Mouse (Mus musculus) embryonic facial prominence, embryonic 14.5 days (tissue): ENCODE results near the gene Olfr1002. TPM values are rescaled to one million over a fixed set of nuclear protein-coding genes. Genes with fewer than 3 reads are reported as not detected.
"Not testable (repeated sequence)": the region's sequence is repeated elsewhere in the genome, so short reads cannot be mapped to it uniquely, and the experiment has no call there.

Source experiments
- ATAC-seq: fragments of 200-750 bp; cut with Nextera tagmentation; 2 replicates; pipeline ENCODE4 v1.8.0; 2017; ENCODE audit warnings: low read depth, moderate number of reproducible peaks, moderate TSS enrichment
- DNase-seq: peaks from one replicate; pipeline ENCODE4 v3.0.0-alpha.2; 2015; ENCODE audit warnings: low spot score
- H3K27ac ChIP-seq: fragments of 300-500 bp; sonication (generic); replicated peaks from 2 replicates; pipeline ENCODE4 v1.5.1; 2014; ENCODE audit warnings: low read depth, mild to moderate bottlenecking, low read length, moderate library complexity
- H3K27me3 ChIP-seq: fragments of 300-500 bp; sonication (generic); replicated peaks from 2 replicates; pipeline ENCODE4 v1.6.1; 2014; ENCODE audit warnings: low read length; ENCODE audit not compliant: control insufficient read depth, insufficient read depth
- H3K36me3 ChIP-seq: fragments of 300-500 bp; sonication (generic); 2 replicates; pipeline ENCODE4 v1.6.1; 2014; ENCODE audit warnings: low read length, mixed read lengths; ENCODE audit not compliant: control insufficient read depth, insufficient read depth
- H3K4me1 ChIP-seq: fragments of 300-500 bp; sonication (generic); 2 replicates; pipeline ENCODE4 v1.6.1; 2014; ENCODE audit warnings: antibody characterized with exemption, low read length; ENCODE audit not compliant: control insufficient read depth, insufficient read depth
- H3K4me2 ChIP-seq: fragments of 300-500 bp; sonication (generic); 2 replicates; pipeline ENCODE4 v1.6.1; 2014; ENCODE audit warnings: low read depth, mild to moderate bottlenecking, low read length, moderate library complexity, mixed read lengths
- H3K4me3 ChIP-seq: fragments of 300-500 bp; sonication (generic); 2 replicates; pipeline ENCODE4 v1.5.1; 2014; ENCODE audit warnings: low read depth, mild to moderate bottlenecking, low read length
- H3K9ac ChIP-seq: fragments of 300-500 bp; sonication (generic); 2 replicates; pipeline ENCODE4 v1.6.1; 2014; ENCODE audit warnings: low read depth, mild to moderate bottlenecking, low read length, moderate library complexity, mixed read lengths
- H3K9me3 ChIP-seq: fragments of 300-500 bp; sonication (generic); 2 replicates; pipeline ENCODE4 v1.6.1; 2016; ENCODE audit warnings: low read length; ENCODE audit not compliant: control insufficient read depth
- WGBS: fragments of 180-500 bp; shearing (Covaris S2); extraction: QIAGEN DNeasy Blood & Tissue Kit; methylation state at CpG from one replicate; pipeline ENCODE4 v1.1.7; 2014; 5-methylcytosine and 5-hydroxymethylcytosine counted together
- polyA plus RNA-seq: library from polyadenylated mRNA; unstranded; fragments of >200 nt; fragmentation: Nextera tagmentation; extraction: Ambion mirVana; gene quantifications from 2 replicates; pipeline ENCODE4 v1.2.1, GENCODE M21; 2014

Olfr1002 gene
- not detected in 2 replicates for polyA plus RNA-seq

GRCm38 (mm10) chr2:85650604-85651003 is at the start of gene Olfr1002:
Gene Olfr1002, minus strand, starts transcription at chr2:85650704.
- no peak for DNase-seq
- Histone ChIP-seq H3K9me3 (no peaks in the 10 kb centered on the region), H3K9ac (no peak within 1 kb of the TSS), H3K4me3 (no peak within 1 kb of the TSS), H3K27ac (no peak within 1 kb of the TSS), H3K36me3 (no peaks in the 10 kb centered on the region), H3K4me2 (no peak within 1 kb of the TSS), H3K27me3 (no peaks in the 10 kb centered on the region), H3K4me1 (no peaks in the 10 kb centered on the region)
- no peak for ATAC-seq
- WGBS = 90% methylated on average over 1 of the region's 1 CpGs

DNA sequence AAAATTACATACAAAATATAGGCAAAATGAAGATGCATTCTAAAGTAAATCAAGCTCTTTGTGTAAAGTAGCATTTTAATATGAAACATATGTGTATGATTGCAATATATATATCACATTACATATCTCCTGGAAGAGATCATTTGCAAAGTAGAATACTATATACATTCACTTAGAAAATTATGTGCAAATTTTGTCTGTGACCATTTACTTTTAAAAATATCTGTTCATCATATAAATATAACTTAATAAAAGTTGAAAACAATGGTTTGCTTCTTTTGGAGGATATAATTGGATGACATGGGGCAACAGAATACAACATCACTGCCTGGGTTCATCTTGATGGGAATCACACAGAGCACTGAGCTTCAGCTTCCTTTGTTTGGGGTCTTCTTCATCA is 38.6 kb upstream of the Olfr1002 start, which contains the start of gene Olfr1008:
Gene Olfr1008 (plus strand): TSS at position 301 of the 400 bp plus-strand sequence.
- H3K4me1 ChIP-seq = no peaks in the 10 kb centered on the region
- no peaks in the 10 kb centered on the region for H3K9me3 ChIP-seq
- no peak within 1 kb of the TSS for H3K9ac ChIP-seq
- no peaks in the 10 kb centered on the region for H3K36me3 ChIP-seq
- H3K4me3 ChIP-seq = no peak within 1 kb of the TSS
- no peak for ATAC-seq
- H3K27me3 ChIP-seq = no peaks in the 10 kb centered on the region
- DNase-seq = no peak
- H3K4me2 ChIP-seq = no peak within 1 kb of the TSS
- H3K27ac ChIP-seq = no peak within 1 kb of the TSS

- no peak for ATAC-seq
Observed at GRCm38 (mm10) chr2:85678667-85679066, 28.2 kb upstream of the Olfr1002 start, which contains the start of gene Olfr1006. Gene Olfr1006, minus strand, starts transcription at chr2:85678767.

DNA sequence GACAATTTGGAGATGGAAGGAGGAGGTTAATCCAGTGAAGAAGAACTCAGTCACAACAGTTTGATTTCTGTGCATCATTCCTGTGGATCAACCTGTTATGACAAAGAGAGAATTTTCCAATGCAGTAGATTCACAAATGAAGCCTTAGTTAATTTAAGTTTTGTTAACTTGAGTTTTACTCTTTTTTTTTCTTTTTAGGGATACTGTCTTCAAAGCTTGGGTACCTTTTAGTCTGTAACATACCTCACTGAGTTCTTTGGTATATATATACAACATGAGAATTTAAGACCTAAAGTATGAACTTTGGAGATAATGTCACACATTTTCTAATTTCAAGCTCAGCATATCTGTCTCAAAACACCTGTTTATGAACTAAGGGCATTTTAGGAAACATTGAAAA is 13.9 kb upstream of the Olfr1002 start, which contains the start of gene Olfr154:
Gene Olfr154 (minus strand): TSS at position 101 of the 400 bp plus-strand sequence.
- not testable (repeated sequence) for DNase-seq, ATAC-seq, H3K9me3 ChIP-seq, H3K27me3 ChIP-seq, H3K36me3 ChIP-seq, H3K9ac ChIP-seq, H3K27ac ChIP-seq, H3K4me1 ChIP-seq, H3K4me2 ChIP-seq, H3K4me3 ChIP-seq

More at GRCm38 (mm10) chr2:85678667-85679066, 28.2 kb upstream of the Olfr1002 start, which contains the start of gene Olfr1006:
- Histone ChIP-seq H3K4me1 (no peaks in the 10 kb centered on the region), H3K9me3 (no peaks in the 10 kb centered on the region), H3K27ac (no peak within 1 kb of the TSS), H3K27me3 (no peaks in the 10 kb centered on the region), H3K9ac (no peak within 1 kb of the TSS), H3K36me3 (no peaks in the 10 kb centered on the region), H3K4me2 (no peak within 1 kb of the TSS), H3K4me3 (no peak within 1 kb of the TSS)
- no peak for DNase-seq

- no peak within 1 kb of the TSS for H3K9ac ChIP-seq
- 65% methylated on average over 1 of the region's 1 CpGs for WGBS
- no peak within 1 kb of the TSS for H3K4me3 ChIP-seq
- no peaks in the 10 kb centered on the region for H3K4me1 ChIP-seq
- H3K9me3 ChIP-seq = no peaks in the 10 kb centered on the region
- H3K27me3 ChIP-seq = no peaks in the 10 kb centered on the region
- ATAC-seq = no peak
- DNase-seq = no peak
- H3K4me2 ChIP-seq = no peak within 1 kb of the TSS
- H3K36me3 ChIP-seq = no peaks in the 10 kb centered on the region
- H3K27ac ChIP-seq = no peak within 1 kb of the TSS
Observed at GRCm38 (mm10) chr2:85611803-85612202, 38.7 kb downstream of the Olfr1002 start, which contains the start of gene Olfr1000. Gene Olfr1000, minus strand, starts transcription at chr2:85611903.

Other genes starting within 250 kb of the Olfr1002 start
- not detected in 2 replicates for gene Olfr992, start 241.2 kb downstream of the Olfr1002 start, polyA plus RNA-seq
- gene Olfr993, start 235.8 kb downstream of the Olfr1002 start, polyA plus RNA-seq = not detected in 2 replicates
- not detected in 2 replicates for gene Olfr994, start 214.3 kb downstream of the Olfr1002 start, polyA plus RNA-seq
- not detected in 2 replicates for gene Olfr995, start 207.1 kb downstream of the Olfr1002 start, polyA plus RNA-seq
- 4.3 and 4.5 TPM in 2 replicates for gene 4833423E24Rik, start 131.7 kb downstream of the Olfr1002 start, polyA plus RNA-seq
- not detected in 2 replicates for gene Olfr996, start 71.5 kb downstream of the Olfr1002 start, polyA plus RNA-seq
- not detected in 2 replicates for gene Olfr998, start 61.8 kb downstream of the Olfr1002 start, polyA plus RNA-seq
- not detected in 2 replicates for gene Olfr1000, start 38.8 kb downstream of the Olfr1002 start, polyA plus RNA-seq
- gene Olfr154, start 13.8 kb upstream of the Olfr1002 start, polyA plus RNA-seq = not detected in 2 replicates
- 0.11 TPM in 1 of 2 replicates, not detected in the other for gene Olfr1006, start 28.1 kb upstream of the Olfr1002 start, polyA plus RNA-seq
- gene Olfr1008, start 38.7 kb upstream of the Olfr1002 start, polyA plus RNA-seq = not detected in 2 replicates
- gene Olfr1009, start 64.7 kb upstream of the Olfr1002 start, polyA plus RNA-seq = not detected in 2 replicates
- gene Olfr1012, start 112.1 kb upstream of the Olfr1002 start, polyA plus RNA-seq = 0.18 TPM in 1 of 2 replicates, not detected in the other
- not detected in 2 replicates for gene Olfr1013, start 116.4 kb upstream of the Olfr1002 start, polyA plus RNA-seq
- gene Olfr1014, start 122.0 kb upstream of the Olfr1002 start, polyA plus RNA-seq = 0.10 TPM in 1 of 2 replicates, not detected in the other
- 0.17 and 0.22 TPM in 2 replicates for gene Olfr1015, start 131.3 kb upstream of the Olfr1002 start, polyA plus RNA-seq
- gene Olfr1016, start 151.8 kb upstream of the Olfr1002 start, polyA plus RNA-seq = 0.13 and 0.22 TPM in 2 replicates
- gene Olfr1018, start 167.8 kb upstream of the Olfr1002 start, polyA plus RNA-seq = not detected in 2 replicates
- not detected in 2 replicates for gene Olfr1019, start 194.8 kb upstream of the Olfr1002 start, polyA plus RNA-seq
- not detected in 2 replicates for gene Olfr1020, start 196.3 kb upstream of the Olfr1002 start, polyA plus RNA-seq
- not detected in 2 replicates for gene Olfr1022, start 217.9 kb upstream of the Olfr1002 start, polyA plus RNA-seq
- gene Olfr1023, start 234.9 kb upstream of the Olfr1002 start, polyA plus RNA-seq = not detected in 2 replicates